Mouse (Mus musculus) liver, embryonic 15.5 days (tissue): ENCODE results near the gene Acan. TPM values are rescaled to one million over a fixed set of nuclear protein-coding genes. Genes with fewer than 3 reads are reported as not detected.
A peak's percentile ranks its signal among the peaks of the same experiment; 100 is the strongest.

ENCODE experiments used
- ATAC-seq: fragments of 200-750 bp; cut with Nextera tagmentation; 2 replicates; pipeline ENCODE4 v1.8.0; 2017; ENCODE audit warnings: moderate number of reproducible peaks, mild to moderate bottlenecking, moderate library complexity; ENCODE audit not compliant: insufficient read depth
- H3K27ac ChIP-seq: fragments of 300-500 bp; sonication (generic); replicated peaks from 2 replicates; pipeline ENCODE4 v1.5.1; 2015; ENCODE audit warnings: mild to moderate bottlenecking, inconsistent platforms
- H3K27me3 ChIP-seq: fragments of 300-500 bp; sonication (generic); 2 replicates; pipeline ENCODE4 v1.6.1; 2015; ENCODE audit warnings: mild to moderate bottlenecking, inconsistent platforms
- H3K36me3 ChIP-seq: fragments of 300-500 bp; sonication (generic); replicated peaks from 2 replicates; pipeline ENCODE4 v1.6.1; 2015; ENCODE audit warnings: moderate library complexity, mild to moderate bottlenecking, inconsistent platforms
- H3K4me1 ChIP-seq: fragments of 300-500 bp; sonication (generic); replicated peaks from 2 replicates; pipeline ENCODE4 v1.6.1; 2015; ENCODE audit warnings: inconsistent platforms
- H3K4me2 ChIP-seq: fragments of 300-500 bp; sonication (generic); 2 replicates; pipeline ENCODE4 v1.6.1; 2015; ENCODE audit warnings: moderate library complexity, mild to moderate bottlenecking, inconsistent platforms
- H3K4me3 ChIP-seq: fragments of 300-500 bp; sonication (generic); replicated peaks from 2 replicates; pipeline ENCODE4 v1.5.1; 2015; ENCODE audit warnings: mild to moderate bottlenecking, inconsistent platforms
- H3K9ac ChIP-seq: fragments of 300-500 bp; sonication (generic); 2 replicates; pipeline ENCODE4 v1.6.1; 2015; ENCODE audit warnings: moderate library complexity, mild to moderate bottlenecking, inconsistent platforms
- H3K9me3 ChIP-seq: fragments of 300-500 bp; sonication (generic); replicated peaks from 2 replicates; pipeline ENCODE4 v1.6.1; 2016; ENCODE audit warnings: inconsistent platforms
- WGBS: fragments of 180-500 bp; shearing (Covaris S2); methylation state at CpG from one replicate; pipeline ENCODE4 v1.1.7; 2015; ENCODE audit warnings: mixed read lengths; ENCODE audit not compliant: insufficient replicate concordance; 5-methylcytosine and 5-hydroxymethylcytosine counted together
- polyA plus RNA-seq: library from polyadenylated mRNA; unstranded; fragments of >200 nt; fragmentation: Nextera tagmentation; extraction: Ambion mirVana; gene quantifications from 2 replicates; pipeline ENCODE4 v1.2.1, GENCODE M21; 2015

Acan gene
- 0.03 and 0.33 TPM in 2 replicates for polyA plus RNA-seq

- WGBS: 3% methylated on average over 23 of the region's 23 CpGs
- no peak within 1 kb of the TSS; the same call in 1 of the 2 replicates for H3K4me3 ChIP-seq
- ATAC-seq: no peak
These were observed at the start of gene Acan for GRCm38 (mm10) chr7:79053383-79053889. TSS of gene Acan (plus strand) at chr7:79053483.

GRCm38 (mm10) chr7:79021293-79021905, 31.9 kb upstream of the Acan start:
- H3K36me3 ChIP-seq: no peaks in the 10 kb centered on the region
- H3K4me1 ChIP-seq: no peaks in the 10 kb centered on the region
- 64% methylated on average over 9 of the region's 9 CpGs for WGBS
- no peak for ATAC-seq
- no peak overlapping the region for H3K9ac ChIP-seq
- no peak overlapping the region for H3K4me3 ChIP-seq
- no peak overlapping the region for H3K4me2 ChIP-seq
- H3K9me3 ChIP-seq: no peaks in the 10 kb centered on the region
- H3K27me3 ChIP-seq: no peaks in the 10 kb centered on the region
- no peak overlapping the region for H3K27ac ChIP-seq

More at GRCm38 (mm10) chr7:79053383-79053889, at the start of gene Acan:
- peak within 1 kb of the TSS; percentile 15 for H3K4me2 ChIP-seq
- H3K27me3 ChIP-seq: peaks cover 74% of the 10 kb centered on the region
- no peaks in the 10 kb centered on the region for H3K36me3 ChIP-seq
- H3K9ac ChIP-seq: no peak within 1 kb of the TSS
- H3K4me1 ChIP-seq: no peaks in the 10 kb centered on the region
- H3K9me3 ChIP-seq: no peaks in the 10 kb centered on the region
- H3K27ac ChIP-seq: no peak within 1 kb of the TSS

- H3K27ac ChIP-seq: no peak overlapping the region
- no peaks in the 10 kb centered on the region for H3K27me3 ChIP-seq
- H3K9ac ChIP-seq: no peak overlapping the region
- no peaks in the 10 kb centered on the region for H3K36me3 ChIP-seq
- ATAC-seq: no peak
- H3K9me3 ChIP-seq: no peaks in the 10 kb centered on the region
- 74% methylated on average over 3 of the region's 3 CpGs for WGBS
- no peak overlapping the region for H3K4me3 ChIP-seq
- H3K4me2 ChIP-seq: no peak overlapping the region
- H3K4me1 ChIP-seq: no peaks in the 10 kb centered on the region
These were observed 24.1 kb upstream of the Acan start for GRCm38 (mm10) chr7:79029138-79029537.

DNA sequence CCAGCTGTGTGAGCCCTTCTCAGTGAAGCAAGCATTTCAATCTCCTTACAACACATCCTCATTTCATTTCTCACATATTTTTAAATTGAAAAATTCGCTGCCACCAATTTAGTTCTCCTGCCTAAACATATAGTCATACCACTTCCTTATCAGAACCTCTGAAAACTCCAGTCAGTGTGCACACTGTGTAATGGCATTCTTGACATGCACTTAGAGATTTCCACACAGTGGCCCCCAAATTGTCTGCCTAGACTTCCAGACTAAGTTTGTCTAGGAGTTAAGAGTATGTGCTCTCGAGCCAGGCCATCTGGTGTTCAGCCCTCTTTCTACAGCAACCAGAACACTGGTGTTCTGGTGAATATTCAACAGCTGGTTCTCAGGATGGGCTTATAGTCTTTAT, 19.5 kb upstream of the Acan start:
- Histone ChIP-seq H3K4me3 (no peak overlapping the region), H3K9me3 (no peaks in the 10 kb centered on the region), H3K27ac (no peak overlapping the region), H3K4me2 (no peak overlapping the region), H3K9ac (no peak overlapping the region), H3K27me3 (no peaks in the 10 kb centered on the region), H3K36me3 (no peaks in the 10 kb centered on the region), H3K4me1 (no peaks in the 10 kb centered on the region)
- no peak for ATAC-seq
- WGBS: 44% methylated on average over 2 of the region's 2 CpGs

DNA sequence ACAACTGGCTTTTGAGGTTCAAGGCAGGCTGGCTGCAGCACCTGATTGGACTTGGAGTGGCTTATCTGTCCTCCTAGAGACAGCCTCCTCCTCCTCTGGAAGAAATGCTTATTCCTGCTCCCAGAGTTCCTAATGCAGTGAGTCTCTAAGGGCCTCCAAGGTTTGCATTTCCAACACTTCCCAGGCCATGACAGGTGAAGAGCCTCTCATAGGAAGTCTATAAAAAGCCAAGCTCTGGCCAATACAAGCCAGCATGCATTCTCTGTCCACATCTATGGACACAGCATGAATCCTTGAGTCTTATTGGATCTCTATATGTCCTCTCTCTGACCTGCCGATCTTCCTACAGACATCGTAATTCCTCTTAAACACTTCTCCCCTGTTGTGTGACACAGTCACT, 18.8 kb upstream of the Acan start:
- H3K4me2 ChIP-seq: no peak overlapping the region
- H3K4me1 ChIP-seq: no peaks in the 10 kb centered on the region
- no peak overlapping the region for H3K27ac ChIP-seq
- 82% methylated on average over 2 of the region's 2 CpGs for WGBS
- H3K9ac ChIP-seq: no peak overlapping the region
- no peaks in the 10 kb centered on the region for H3K36me3 ChIP-seq
- no peaks in the 10 kb centered on the region for H3K27me3 ChIP-seq
- no peak for ATAC-seq
- no peaks in the 10 kb centered on the region for H3K9me3 ChIP-seq
- no peak overlapping the region for H3K4me3 ChIP-seq

DNA sequence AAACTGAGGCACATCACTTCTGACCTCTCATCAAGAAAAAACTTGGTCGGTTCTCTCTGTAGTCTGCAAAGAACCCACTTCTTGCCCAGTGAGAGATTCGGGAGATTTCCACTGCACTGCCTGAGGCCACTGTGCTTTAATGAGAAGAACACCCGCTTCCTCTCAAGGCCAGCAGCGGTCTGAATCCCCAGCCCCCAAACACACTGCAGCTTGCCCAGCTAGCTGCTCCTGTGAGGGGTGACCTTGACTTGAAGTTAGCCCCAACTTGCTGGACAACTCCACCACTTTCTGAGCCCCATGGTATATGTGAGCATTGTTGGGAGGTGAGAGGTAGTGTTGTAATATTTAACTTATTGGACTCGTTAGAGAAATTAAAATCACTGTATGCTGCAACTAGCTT, 1.2 kb upstream of the Acan start:
- no peak for ATAC-seq
- Histone ChIP-seq H3K27me3 (peaks cover 70% of the 10 kb centered on the region), H3K9me3 (no peaks in the 10 kb centered on the region), H3K4me1 (no peaks in the 10 kb centered on the region), H3K4me3 (no peak overlapping the region), H3K27ac (no peak overlapping the region), H3K36me3 (no peaks in the 10 kb centered on the region), H3K9ac (no peak overlapping the region), H3K4me2 (no peak overlapping the region)
- WGBS: 21% methylated on average over 5 of the region's 5 CpGs

GRCm38 (mm10) chr7:79052521-79053382, 531 bp upstream of the Acan start:
- no peaks in the 10 kb centered on the region for H3K9me3 ChIP-seq
- H3K36me3 ChIP-seq: no peaks in the 10 kb centered on the region
- H3K27me3 ChIP-seq: peaks cover 74% of the 10 kb centered on the region
- peak overlapping the region; percentile 15 for H3K4me2 ChIP-seq
- no peak overlapping the region; the same call in 1 of the 2 replicates for H3K4me3 ChIP-seq
- no peak overlapping the region for H3K9ac ChIP-seq
- 2% methylated on average over 65 of the region's 66 CpGs for WGBS
- H3K4me1 ChIP-seq: no peaks in the 10 kb centered on the region
- no peak for ATAC-seq
- H3K27ac ChIP-seq: no peak overlapping the region

DNA sequence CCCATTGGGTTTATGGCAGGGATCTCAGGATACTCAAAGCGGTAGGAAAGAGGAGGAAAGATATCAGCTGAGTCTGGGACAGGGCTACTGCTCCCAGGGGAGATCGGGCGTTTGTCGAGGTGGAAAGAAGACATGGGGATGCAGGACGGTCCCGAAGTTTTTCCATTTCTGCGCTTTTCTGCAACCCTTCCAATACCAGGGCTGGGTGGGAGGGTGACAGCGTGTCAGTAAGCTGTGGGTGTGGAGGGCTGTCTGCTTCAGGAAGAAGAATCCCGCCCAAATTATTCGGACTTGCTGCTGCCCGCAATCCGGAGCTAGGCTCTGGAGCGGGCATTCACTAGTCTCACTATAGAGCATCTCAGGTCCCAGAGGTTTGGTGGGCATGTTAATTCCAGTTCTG, 828 bp downstream of the Acan start:
- WGBS: 9% methylated on average over 13 of the region's 13 CpGs
- Histone ChIP-seq H3K27ac (no peak overlapping the region), H3K36me3 (no peaks in the 10 kb centered on the region), H3K9me3 (no peaks in the 10 kb centered on the region), H3K4me2 (no peak overlapping the region), H3K27me3 (peaks cover 74% of the 10 kb centered on the region), H3K9ac (no peak overlapping the region), H3K4me1 (no peaks in the 10 kb centered on the region), H3K4me3 (no peak overlapping the region)
- ATAC-seq: no peak

DNA sequence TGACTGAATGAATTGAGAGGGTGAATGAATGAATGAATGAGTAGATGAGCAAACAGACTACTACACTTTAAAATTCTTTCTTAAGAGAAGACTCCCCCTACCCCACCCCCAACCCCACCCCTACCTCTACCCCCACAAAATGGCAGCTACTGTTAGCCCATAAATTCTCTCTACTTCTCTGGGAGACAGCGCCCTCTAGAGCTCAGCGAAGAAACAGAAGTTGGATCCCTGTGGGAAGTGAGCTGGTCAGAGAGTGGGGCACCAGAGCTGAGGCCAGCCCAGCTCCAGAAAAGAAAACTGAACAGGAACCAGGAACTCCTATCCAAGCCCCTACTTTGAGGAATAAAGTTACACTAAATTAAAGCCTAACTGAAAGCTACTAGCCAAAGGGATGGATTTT, 5.3 kb downstream of the Acan start:
- no peak overlapping the region for H3K4me2 ChIP-seq
- H3K27ac ChIP-seq: no peak overlapping the region
- H3K9ac ChIP-seq: no peak overlapping the region
- no peaks in the 10 kb centered on the region for H3K9me3 ChIP-seq
- no peak for ATAC-seq
- H3K4me1 ChIP-seq: no peaks in the 10 kb centered on the region
- H3K36me3 ChIP-seq: no peaks in the 10 kb centered on the region
- WGBS: 14% methylated on average over 2 of the region's 2 CpGs
- peaks cover 36% of the 10 kb centered on the region for H3K27me3 ChIP-seq
- no peak overlapping the region for H3K4me3 ChIP-seq

GRCm38 (mm10) chr7:79067466-79067865, 14.2 kb downstream of the Acan start:
- ATAC-seq: no peak
- Histone ChIP-seq H3K27ac (no peak overlapping the region), H3K4me2 (no peak overlapping the region), H3K9ac (no peak overlapping the region), H3K4me1 (no peaks in the 10 kb centered on the region), H3K36me3 (no peaks in the 10 kb centered on the region), H3K27me3 (no peaks in the 10 kb centered on the region), H3K4me3 (no peak overlapping the region), H3K9me3 (no peaks in the 10 kb centered on the region)
- WGBS: 36% methylated on average over 7 of the region's 7 CpGs

DNA sequence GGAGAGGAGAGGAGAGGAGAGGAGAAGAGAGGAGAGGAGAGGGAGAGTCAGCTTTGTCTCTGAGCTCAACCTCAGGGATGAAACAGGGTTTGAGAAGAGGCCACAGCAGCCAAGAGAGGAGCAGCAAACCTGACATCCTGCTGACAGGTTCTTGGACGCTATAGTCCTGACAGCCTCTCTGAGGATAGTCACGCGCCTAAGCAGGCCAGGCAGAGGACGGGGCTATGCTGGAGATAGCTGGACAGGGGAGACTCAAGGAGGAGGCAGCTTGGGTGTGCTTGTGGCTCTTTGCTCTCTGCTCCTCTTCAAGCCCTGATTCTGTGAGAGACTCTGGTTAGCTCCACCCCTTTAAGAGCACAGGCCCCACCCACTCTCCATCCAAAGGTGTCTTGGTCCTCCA, 14.9 kb downstream of the Acan start:
- WGBS: 40% methylated on average over 4 of the region's 4 CpGs
- Histone ChIP-seq H3K9ac (no peak overlapping the region), H3K4me3 (no peak overlapping the region), H3K27ac (no peak overlapping the region), H3K27me3 (no peaks in the 10 kb centered on the region), H3K36me3 (no peaks in the 10 kb centered on the region), H3K9me3 (no peaks in the 10 kb centered on the region), H3K4me1 (no peaks in the 10 kb centered on the region), H3K4me2 (no peak overlapping the region)
- ATAC-seq: no peak
